Mouse (Mus musculus) lung, embryonic 14.5 days (tissue): ENCODE measurements around the gene Slc35f2. TPM values are rescaled to one million over a fixed set of nuclear protein-coding genes. Genes with fewer than 3 reads are reported as not detected.

Experiments used
- ATAC-seq: fragments of 200-750 bp; cut with Nextera tagmentation; 2 replicates; pipeline ENCODE4 v1.8.0; 2017; ENCODE audit warnings: mild to moderate bottlenecking, moderate TSS enrichment, moderate library complexity; ENCODE audit not compliant: insufficient read depth
- DNase-seq: peaks from one replicate; pipeline ENCODE4 v3.0.0-alpha.2; 2015
- H3K27ac ChIP-seq: fragments of 300-500 bp; sonication (generic); 2 replicates; pipeline ENCODE4 v1.5.1; 2014; ENCODE audit warnings: low read depth, mild to moderate bottlenecking, moderate library complexity
- H3K27me3 ChIP-seq: fragments of 300-500 bp; sonication (generic); 2 replicates; pipeline ENCODE4 v1.6.1; 2014; ENCODE audit warnings: low read length, control low read depth; ENCODE audit not compliant: insufficient read depth
- H3K36me3 ChIP-seq: fragments of 300-500 bp; sonication (generic); 2 replicates; pipeline ENCODE4 v1.6.1; 2014; ENCODE audit warnings: control low read depth; ENCODE audit not compliant: insufficient read depth
- H3K4me1 ChIP-seq: fragments of 300-500 bp; sonication (generic); 2 replicates; pipeline ENCODE4 v1.6.1; 2014; ENCODE audit warnings: antibody characterized with exemption, control low read depth; ENCODE audit not compliant: insufficient read depth
- H3K4me2 ChIP-seq: fragments of 300-500 bp; sonication (generic); 2 replicates; pipeline ENCODE4 v1.6.1; 2014; ENCODE audit warnings: mild to moderate bottlenecking
- H3K4me3 ChIP-seq: fragments of 300-500 bp; sonication (generic); 2 replicates; pipeline ENCODE4 v1.5.1; 2014; ENCODE audit warnings: low read depth, low read length
- H3K9ac ChIP-seq: fragments of 300-500 bp; sonication (generic); 2 replicates; pipeline ENCODE4 v1.6.1; 2014
- H3K9me3 ChIP-seq: fragments of 300-500 bp; sonication (generic); 2 replicates; pipeline ENCODE4 v1.6.1; 2016; ENCODE audit warnings: low read depth, low read length, control low read depth
- CTCF ChIP-seq: IDR thresholded peaks from 2 replicates; pipeline ENCODE4 v1.5.1; 2016; ENCODE audit warnings: antibody characterized with exemption, low read depth
- WGBS: fragments of 180-500 bp; shearing (Covaris S2); extraction: QIAGEN DNeasy Blood & Tissue Kit; methylation state at CpG from one replicate; pipeline ENCODE4 v1.1.7; 2014; 5-methylcytosine and 5-hydroxymethylcytosine counted together
- polyA plus RNA-seq: library from polyadenylated mRNA; unstranded; fragments of >200 nt; fragmentation: Nextera tagmentation; extraction: Ambion mirVana; gene quantifications from 2 replicates; pipeline ENCODE4 v1.2.1, GENCODE M21; 2014

Slc35f2 gene
- polyA plus RNA-seq, 1 experiment from 2014 or later: 8.3 TPM

- no peaks in the 10 kb centered on the region for H3K4me1 ChIP-seq
- H3K36me3 ChIP-seq: no peaks in the 10 kb centered on the region
- peaks cover 21% of the 10 kb centered on the region for H3K27me3 ChIP-seq
- ATAC-seq (no peak), DNase-seq (no peak)
- H3K9me3 ChIP-seq: no peaks in the 10 kb centered on the region
- H3K4me3 ChIP-seq: no peak overlapping the region
- TF ChIP-seq CTCF: no peak
- H3K4me2 ChIP-seq: no peak overlapping the region
- no peak overlapping the region for H3K9ac ChIP-seq
- no peak overlapping the region for H3K27ac ChIP-seq
- WGBS: 77% methylated on average over 5 of the region's 5 CpGs
Measured at GRCm38 (mm10) chr9:53768486-53768885, 2.9 kb upstream of the Slc35f2 start.

GRCm38 (mm10) chr9:53770771-53771343 lies 481 bp upstream of the Slc35f2 start:
- H3K4me2 ChIP-seq: peak overlapping the region; percentile 87
- peak overlapping the region; percentile 49 for H3K4me3 ChIP-seq
- 37% methylated on average over 12 of the region's 12 CpGs for WGBS
- no peak overlapping the region for H3K9ac ChIP-seq
- no peak for TF ChIP-seq CTCF
- peaks cover 21% of the 10 kb centered on the region for H3K27me3 ChIP-seq
- no peaks in the 10 kb centered on the region for H3K4me1 ChIP-seq
- no peaks in the 10 kb centered on the region for H3K9me3 ChIP-seq
- ATAC-seq (no peak), DNase-seq (no peak)
- no peak overlapping the region for H3K27ac ChIP-seq
- no peaks in the 10 kb centered on the region for H3K36me3 ChIP-seq

GRCm38 (mm10) chr9:53772121-53772561 lies 803 bp downstream of the Slc35f2 start:
- ATAC-seq (peak; percentile 52; the same call in 1 of the 2 replicates), DNase-seq (peak; percentile 38)
- H3K4me1 ChIP-seq: no peaks in the 10 kb centered on the region
- H3K4me3 ChIP-seq: peak overlapping the region; percentile 49
- no peaks in the 10 kb centered on the region for H3K9me3 ChIP-seq
- 3% methylated on average over 17 of the region's 17 CpGs for WGBS
- no peak overlapping the region for H3K27ac ChIP-seq
- H3K27me3 ChIP-seq: peaks cover 21% of the 10 kb centered on the region
- peak overlapping the region; percentile 44 for H3K9ac ChIP-seq
- no peaks in the 10 kb centered on the region for H3K36me3 ChIP-seq
- H3K4me2 ChIP-seq: peak overlapping the region; percentile 87
- no peak for TF ChIP-seq CTCF

- no peak for ATAC-seq
- Histone ChIP-seq H3K27ac (no peak overlapping the region), H3K4me2 (no peak overlapping the region), H3K36me3 (no peaks in the 10 kb centered on the region), H3K9me3 (no peaks in the 10 kb centered on the region), H3K27me3 (peaks cover 21% of the 10 kb centered on the region), H3K4me3 (no peak overlapping the region), H3K9ac (no peak overlapping the region), H3K4me1 (no peaks in the 10 kb centered on the region)
- no peak for DNase-seq
- no peak for TF ChIP-seq CTCF
- WGBS: 73% methylated on average over 2 of the region's 2 CpGs
Measured at GRCm38 (mm10) chr9:53775511-53775910, 4.2 kb downstream of the Slc35f2 start.

GRCm38 (mm10) chr9:53786561-53787407 lies 15.4 kb downstream of the Slc35f2 start:
- Histone ChIP-seq H3K9me3 (no peaks in the 10 kb centered on the region), H3K36me3 (no peaks in the 10 kb centered on the region), H3K4me3 (no peak overlapping the region), H3K27ac (no peak overlapping the region), H3K4me2 (no peak overlapping the region), H3K27me3 (no peaks in the 10 kb centered on the region), H3K4me1 (no peaks in the 10 kb centered on the region), H3K9ac (no peak overlapping the region)
- 74% methylated on average over 16 of the region's 16 CpGs for WGBS
- DNase-seq (no peak), ATAC-seq (no peak)
- TF ChIP-seq CTCF: no peak

GRCm38 (mm10) chr9:53793830-53794330 lies 22.5 kb downstream of the Slc35f2 start:
- no peak overlapping the region for H3K4me3 ChIP-seq
- WGBS: 40% methylated on average over 1 of the region's 1 CpGs

GRCm38 (mm10) chr9:53794490-53794889 lies 23.2 kb downstream of the Slc35f2 start:
- H3K27me3 ChIP-seq: no peaks in the 10 kb centered on the region
- no peak overlapping the region for H3K27ac ChIP-seq
- H3K9ac ChIP-seq: no peak overlapping the region
- ATAC-seq: peak; percentile 75; the same call in 1 of the 2 replicates
- no peak overlapping the region for H3K4me3 ChIP-seq
- 16% methylated on average over 9 of the region's 9 CpGs for whole genome bisulfite sequencing
- H3K4me1 ChIP-seq: no peaks in the 10 kb centered on the region
- H3K4me2 ChIP-seq: no peak overlapping the region
- no peaks in the 10 kb centered on the region for H3K36me3 ChIP-seq
- TF ChIP-seq CTCF: no peak
- H3K9me3 ChIP-seq: no peaks in the 10 kb centered on the region
- peak; percentile 65 for DNase-seq

More at GRCm38 (mm10) chr9:53793830-53794330, 22.5 kb downstream of the Slc35f2 start:
- Histone ChIP-seq H3K4me2 (no peak overlapping the region), H3K27ac (no peak overlapping the region), H3K9me3 (no peaks in the 10 kb centered on the region), H3K27me3 (no peaks in the 10 kb centered on the region), H3K9ac (no peak overlapping the region), H3K4me1 (no peaks in the 10 kb centered on the region), H3K36me3 (no peaks in the 10 kb centered on the region)
- no peak for ATAC-seq
- DNase-seq: no peak
- no peak for TF ChIP-seq CTCF
